Mouse (Mus musculus) C2C12 (cell line): Measurements from ENCODE around the gene Nek2.

Experiments used
- CEBPB ChIP-seq: IDR thresholded peaks from one replicate; pipeline ENCODE4 v1.6.1; 2011; ENCODE audit warnings: low read depth, mild to moderate bottlenecking, control low read depth, moderate library complexity
- CTCF ChIP-seq: IDR thresholded peaks from one replicate; pipeline ENCODE4 v1.5.1; 2011; ENCODE audit not compliant: control insufficient read depth, insufficient read depth, insufficient read length
- MAX ChIP-seq: IDR thresholded peaks from one replicate; pipeline ENCODE4 v1.6.1; 2011; ENCODE audit warnings: mild to moderate bottlenecking, control low read depth
- MYOG ChIP-seq: IDR thresholded peaks from one replicate; pipeline ENCODE4 v1.6.1; 2011; ENCODE audit not compliant: control insufficient read depth, insufficient read length; ENCODE audit errors: extremely low read depth
- USF1 ChIP-seq: IDR thresholded peaks from one replicate; pipeline ENCODE4 v1.6.1; 2011; ENCODE audit warnings: low read depth, mild to moderate bottlenecking, control low read depth, moderate library complexity

GRCm38 (mm10) chr1:191878518-191878921 lies 57.3 kb downstream of the Nek2 start:
- TF ChIP-seq MYOG = no peak
- no peak for TF ChIP-seq CTCF
- TF ChIP-seq USF1 = no peak
- no peak for TF ChIP-seq MAX
- TF ChIP-seq CEBPB = no peak
